Mouse (Mus musculus) cerebellum, adult 2 months (tissue): Measurements from ENCODE around the gene Ksr1.

Source experiments
- CTCF ChIP-seq: fragments of 200-500 bp; IDR thresholded peaks from 2 replicates; pipeline ENCODE4 v1.5.1; 2011; ENCODE audit warnings: low read depth, mild to moderate bottlenecking, control low read depth, low read length, moderate library complexity, borderline replicate concordance; ENCODE audit not compliant: insufficient read depth
- POLR2A ChIP-seq: fragments of 200-500 bp; IDR thresholded peaks from 2 replicates; pipeline ENCODE4 v1.6.1; 2011; ENCODE audit warnings: low read length, control low read depth, borderline replicate concordance; ENCODE audit not compliant: insufficient read depth

DNA sequence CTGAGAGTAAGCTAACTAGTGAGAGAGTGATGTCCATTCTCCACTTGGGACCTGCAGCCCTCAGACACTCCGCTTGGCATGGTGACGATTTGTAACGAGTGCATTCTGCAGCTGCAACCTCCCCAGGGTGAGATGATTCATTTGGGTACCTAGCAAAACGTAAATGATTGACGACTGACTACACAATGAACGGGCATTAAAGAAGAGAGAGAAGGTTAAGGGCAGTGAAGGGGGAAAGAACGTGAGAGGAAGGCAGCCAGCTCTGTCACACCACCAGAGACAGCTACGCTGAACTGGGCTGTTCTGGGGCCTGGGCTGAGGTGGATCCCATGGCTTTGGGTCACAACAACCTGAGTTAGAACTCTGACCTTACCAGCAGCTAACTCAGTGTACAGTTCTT, 81.9 kb downstream of the Ksr1 start:
- no peak for TF ChIP-seq POLR2A
- no peak for TF ChIP-seq CTCF
